Mouse (Mus musculus) cortical plate, adult 2 months (tissue): ENCODE data around the gene Aebp2.

Source experiments
- CTCF ChIP-seq: fragments of 200-500 bp; IDR thresholded peaks from 2 replicates; pipeline ENCODE4 v1.5.1; 2011; ENCODE audit warnings: mild to moderate bottlenecking, control low read depth, low read length; ENCODE audit not compliant: insufficient read depth; ENCODE audit errors: extremely low read depth
- POLR2A ChIP-seq: fragments of 200-500 bp; IDR thresholded peaks from 2 replicates; pipeline ENCODE4 v1.6.1; 2011; ENCODE audit warnings: mild to moderate bottlenecking, low read length, control low read depth; ENCODE audit not compliant: insufficient read depth; ENCODE audit errors: extremely low read depth

DNA sequence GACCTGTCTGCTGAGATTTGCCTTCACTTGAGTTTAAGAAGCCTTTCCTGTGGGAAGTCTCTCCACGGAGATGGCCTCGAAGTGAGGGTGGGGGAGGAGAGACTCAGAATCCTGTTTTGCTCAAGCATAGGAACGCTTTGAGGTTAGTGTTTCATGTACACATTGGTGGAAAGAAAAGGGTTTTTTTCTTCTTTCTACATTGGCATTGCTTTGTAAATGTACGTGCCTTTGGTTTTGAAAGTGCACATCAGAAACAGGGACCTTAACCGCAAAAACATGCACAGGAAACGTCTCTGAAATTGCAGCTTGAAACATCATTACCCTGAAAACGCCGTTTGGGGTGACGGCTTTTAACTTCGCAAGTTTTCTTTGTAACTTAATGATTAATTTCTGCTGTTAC is 85.6 kb downstream of the Aebp2 start:
- no peak for TF ChIP-seq CTCF
- TF ChIP-seq POLR2A, result no peak
